Mouse (Mus musculus) neural tube, embryonic 15.5 days (tissue): ENCODE data around the gene Myo1e. TPM values are rescaled to one million over a fixed set of nuclear protein-coding genes. Genes with fewer than 3 reads are reported as not detected.

Source experiments
- ATAC-seq: fragments of 200-750 bp; cut with Nextera tagmentation; 2 replicates; pipeline ENCODE4 v1.8.0; 2017; ENCODE audit warnings: mild to moderate bottlenecking, moderate TSS enrichment, moderate library complexity; ENCODE audit not compliant: low FRiP score
- H3K27ac ChIP-seq: fragments of 300-500 bp; sonication (generic); replicated peaks from 2 replicates; pipeline ENCODE4 v1.5.1; 2015; ENCODE audit warnings: mild to moderate bottlenecking, inconsistent platforms
- H3K27me3 ChIP-seq: fragments of 300-500 bp; sonication (generic); replicated peaks from 2 replicates; pipeline ENCODE4 v1.6.1; 2015; ENCODE audit warnings: inconsistent platforms
- H3K36me3 ChIP-seq: fragments of 300-500 bp; sonication (generic); 2 replicates; pipeline ENCODE4 v1.6.1; 2015; ENCODE audit warnings: inconsistent platforms
- H3K4me1 ChIP-seq: fragments of 300-500 bp; sonication (generic); 2 replicates; pipeline ENCODE4 v1.6.1; 2015; ENCODE audit warnings: inconsistent platforms
- H3K4me2 ChIP-seq: fragments of 300-500 bp; sonication (generic); 2 replicates; pipeline ENCODE4 v1.6.1; 2015; ENCODE audit warnings: inconsistent platforms, mild to moderate bottlenecking, moderate library complexity
- H3K4me3 ChIP-seq: fragments of 300-500 bp; sonication (generic); replicated peaks from 2 replicates; pipeline ENCODE4 v1.5.1; 2015; ENCODE audit warnings: mild to moderate bottlenecking, inconsistent platforms
- H3K9ac ChIP-seq: fragments of 300-500 bp; sonication (generic); replicated peaks from 2 replicates; pipeline ENCODE4 v1.6.1; 2015; ENCODE audit warnings: mild to moderate bottlenecking, inconsistent platforms
- H3K9me3 ChIP-seq: fragments of 300-500 bp; sonication (generic); replicated peaks from 2 replicates; pipeline ENCODE4 v1.6.1; 2016; ENCODE audit warnings: inconsistent platforms
- WGBS: fragments of 180-500 bp; shearing (Covaris S2); methylation state at CpG from one replicate; pipeline ENCODE4 v1.1.7; 2015; ENCODE audit warnings: mixed read lengths; 5-methylcytosine and 5-hydroxymethylcytosine counted together
- polyA plus RNA-seq: library from polyadenylated mRNA; unstranded; fragments of >200 nt; fragmentation: Nextera tagmentation; extraction: Ambion mirVana; gene quantifications from 2 replicates; pipeline ENCODE4 v1.2.1, GENCODE M21; 2015

Myo1e gene
- polyA plus RNA-seq, 1 experiment from 2014 or later: 5.3 TPM

- no peaks in the 10 kb centered on the region for H3K9me3 ChIP-seq
- H3K4me1 ChIP-seq: peaks cover 28% of the 10 kb centered on the region
- no peaks in the 10 kb centered on the region for H3K27me3 ChIP-seq
- H3K9ac ChIP-seq: no peak overlapping the region
- no peak for ATAC-seq
- H3K27ac ChIP-seq: no peak overlapping the region
- 51% methylated on average over 13 of the region's 13 CpGs for WGBS
- no peak overlapping the region for H3K4me2 ChIP-seq
- H3K36me3 ChIP-seq: no peaks in the 10 kb centered on the region
- H3K4me3 ChIP-seq: no peak overlapping the region
Observed at GRCm38 (mm10) chr9:70257289-70258101, 50.3 kb downstream of the Myo1e start.

- ATAC-seq: no peak
- peaks cover 41% of the 10 kb centered on the region for H3K4me1 ChIP-seq
- no peaks in the 10 kb centered on the region for H3K27me3 ChIP-seq
- H3K9me3 ChIP-seq: no peaks in the 10 kb centered on the region
- H3K4me2 ChIP-seq: no peak overlapping the region
- H3K36me3 ChIP-seq: no peaks in the 10 kb centered on the region
- 59% methylated on average over 9 of the region's 9 CpGs for WGBS
- H3K27ac ChIP-seq: no peak overlapping the region
- H3K9ac ChIP-seq: no peak overlapping the region
- H3K4me3 ChIP-seq: no peak overlapping the region
Observed at GRCm38 (mm10) chr9:70260324-70260841, 53.2 kb downstream of the Myo1e start.

- Histone ChIP-seq H3K4me2 (no peak overlapping the region), H3K27me3 (no peaks in the 10 kb centered on the region), H3K9ac (no peak overlapping the region), H3K9me3 (no peaks in the 10 kb centered on the region), H3K4me1 (peaks cover 41% of the 10 kb centered on the region), H3K27ac (no peak overlapping the region), H3K36me3 (no peaks in the 10 kb centered on the region), H3K4me3 (no peak overlapping the region)
- 70% methylated on average over 5 of the region's 5 CpGs for WGBS
- ATAC-seq: no peak
Observed at GRCm38 (mm10) chr9:70261646-70262045, 54.5 kb downstream of the Myo1e start.

GRCm38 (mm10) chr9:70263134-70263533 lies 56.0 kb downstream of the Myo1e start:
- H3K27me3 ChIP-seq: no peaks in the 10 kb centered on the region
- H3K4me1 ChIP-seq: peaks cover 34% of the 10 kb centered on the region
- no peaks in the 10 kb centered on the region for H3K36me3 ChIP-seq
- H3K27ac ChIP-seq: no peak overlapping the region; the same call in 1 of the 2 replicates
- no peak overlapping the region for H3K4me3 ChIP-seq
- H3K9me3 ChIP-seq: no peaks in the 10 kb centered on the region
- no peak overlapping the region for H3K9ac ChIP-seq
- H3K4me2 ChIP-seq: no peak overlapping the region
- WGBS: 49% methylated on average over 8 of the region's 8 CpGs
- ATAC-seq: no peak

- H3K4me2 ChIP-seq: no peak overlapping the region
- no peak overlapping the region for H3K9ac ChIP-seq
- H3K9me3 ChIP-seq: no peaks in the 10 kb centered on the region
- H3K36me3 ChIP-seq: no peaks in the 10 kb centered on the region
- ATAC-seq: no peak
- WGBS: 40% methylated on average over 7 of the region's 7 CpGs
- H3K27ac ChIP-seq: no peak overlapping the region; the same call in 1 of the 2 replicates
- H3K4me1 ChIP-seq: peaks cover 34% of the 10 kb centered on the region
- H3K4me3 ChIP-seq: no peak overlapping the region
- no peaks in the 10 kb centered on the region for H3K27me3 ChIP-seq
Observed at GRCm38 (mm10) chr9:70263735-70264134, 56.6 kb downstream of the Myo1e start.

- no peaks in the 10 kb centered on the region for H3K9me3 ChIP-seq
- 87% methylated on average over 5 of the region's 5 CpGs for WGBS
- no peak overlapping the region for H3K9ac ChIP-seq
- H3K4me2 ChIP-seq: no peak overlapping the region
- ATAC-seq: no peak
- no peak overlapping the region for H3K4me3 ChIP-seq
- H3K4me1 ChIP-seq: peaks cover 28% of the 10 kb centered on the region
- no peaks in the 10 kb centered on the region for H3K27me3 ChIP-seq
- H3K36me3 ChIP-seq: no peaks in the 10 kb centered on the region
- H3K27ac ChIP-seq: no peak overlapping the region
Observed at GRCm38 (mm10) chr9:70265513-70265912, 58.4 kb downstream of the Myo1e start.

GRCm38 (mm10) chr9:70266186-70266585 lies 59.0 kb downstream of the Myo1e start:
- H3K36me3 ChIP-seq: no peaks in the 10 kb centered on the region
- ATAC-seq: no peak
- 100% methylated on average over 2 of the region's 2 CpGs for WGBS
- H3K4me3 ChIP-seq: no peak overlapping the region
- H3K27ac ChIP-seq: no peak overlapping the region
- H3K4me1 ChIP-seq: peaks cover 25% of the 10 kb centered on the region
- H3K9ac ChIP-seq: no peak overlapping the region
- H3K27me3 ChIP-seq: no peaks in the 10 kb centered on the region
- no peaks in the 10 kb centered on the region for H3K9me3 ChIP-seq
- no peak overlapping the region for H3K4me2 ChIP-seq

- no peak for ATAC-seq
- Histone ChIP-seq H3K27ac (no peak overlapping the region), H3K4me1 (peaks cover 17% of the 10 kb centered on the region), H3K27me3 (no peaks in the 10 kb centered on the region), H3K36me3 (no peaks in the 10 kb centered on the region), H3K9ac (no peak overlapping the region), H3K4me3 (no peak overlapping the region), H3K9me3 (no peaks in the 10 kb centered on the region), H3K4me2 (no peak overlapping the region)
- 87% methylated on average over 5 of the region's 5 CpGs for WGBS
Observed at GRCm38 (mm10) chr9:70267108-70267507, 60.0 kb downstream of the Myo1e start.

GRCm38 (mm10) chr9:70269349-70269748 lies 62.2 kb downstream of the Myo1e start:
- H3K4me1 ChIP-seq: 0 out of 2 replicates have a peak, but pooled peaks cover 3% of the 10 kb centered on the region
- no peak overlapping the region for H3K9ac ChIP-seq
- 28% methylated on average over 10 of the region's 10 CpGs for WGBS
- H3K27ac ChIP-seq: no peak overlapping the region; the same call in 1 of the 2 replicates
- H3K27me3 ChIP-seq: no peaks in the 10 kb centered on the region
- H3K36me3 ChIP-seq: no peaks in the 10 kb centered on the region
- H3K4me2 ChIP-seq: no peak overlapping the region
- no peaks in the 10 kb centered on the region for H3K9me3 ChIP-seq
- no peak for ATAC-seq
- no peak overlapping the region for H3K4me3 ChIP-seq

- no peak overlapping the region for H3K9ac ChIP-seq
- H3K27ac ChIP-seq: no peak overlapping the region
- no peak overlapping the region for H3K4me2 ChIP-seq
- no peak for ATAC-seq
- no peaks in the 10 kb centered on the region for H3K36me3 ChIP-seq
- 94% methylated on average over 4 of the region's 4 CpGs for WGBS
- H3K27me3 ChIP-seq: no peaks in the 10 kb centered on the region
- peaks cover 4% of the 10 kb centered on the region; the same call in 1 of the 2 replicates for H3K4me1 ChIP-seq
- no peaks in the 10 kb centered on the region for H3K9me3 ChIP-seq
- no peak overlapping the region for H3K4me3 ChIP-seq
Observed at GRCm38 (mm10) chr9:70270468-70270867, 63.3 kb downstream of the Myo1e start.

GRCm38 (mm10) chr9:70271137-70271536 lies 64.0 kb downstream of the Myo1e start:
- ATAC-seq: no peak
- H3K9me3 ChIP-seq: no peaks in the 10 kb centered on the region
- H3K27ac ChIP-seq: no peak overlapping the region
- H3K9ac ChIP-seq: no peak overlapping the region
- no peak overlapping the region for H3K4me3 ChIP-seq
- peaks cover 6% of the 10 kb centered on the region; the same call in 1 of the 2 replicates for H3K4me1 ChIP-seq
- no peaks in the 10 kb centered on the region for H3K36me3 ChIP-seq
- no peaks in the 10 kb centered on the region for H3K27me3 ChIP-seq
- WGBS: 75% methylated on average over 7 of the region's 7 CpGs
- H3K4me2 ChIP-seq: no peak overlapping the region

GRCm38 (mm10) chr9:70271631-70272030 lies 64.5 kb downstream of the Myo1e start:
- no peak overlapping the region for H3K27ac ChIP-seq
- no peak for ATAC-seq
- H3K36me3 ChIP-seq: no peaks in the 10 kb centered on the region
- no peak overlapping the region for H3K4me3 ChIP-seq
- H3K4me1 ChIP-seq: peaks cover 6% of the 10 kb centered on the region; the same call in 1 of the 2 replicates
- no peak overlapping the region for H3K9ac ChIP-seq
- H3K4me2 ChIP-seq: no peak overlapping the region
- no peaks in the 10 kb centered on the region for H3K9me3 ChIP-seq
- WGBS: 97% methylated on average over 9 of the region's 9 CpGs
- no peaks in the 10 kb centered on the region for H3K27me3 ChIP-seq
